17 mouse cellular contexts compared by ENCODE assay signal in genomic region chr16:95600572-95601218, GRCm38 (mm10). TPM values are rescaled to one million over a fixed set of nuclear protein-coding genes. Genes with fewer than 3 reads are reported as not detected.
DNase-seq lines count a peak whose midpoint lies in the region; ATAC-seq and TF ChIP-seq lines count a peak whose summit lies in the region.
"Had no signal": no experiment of that assay in that cellular context is flagged by ENCODE, and none has a peak within 500 bp of the region (broad histone marks: within the 10 kb centered on the region; RNA-seq: fewer than 3 reads in every experiment).

No protein-coding gene starts in this region.

- H3K4me1 ChIP-seq in testis, adult 2 months (ENCODE audit: control insufficient read depth, insufficient read depth, low read length): peaks cover 10% of the 10 kb centered on the region
- peaks cover 25% of the 10 kb centered on the region for H3K4me1 ChIP-seq in forebrain, embryonic 16.5 days (replicated peaks; ENCODE audit: control insufficient read depth, insufficient read depth, low read length)
- H3K4me1 ChIP-seq: heart, embryonic 15.5 days had no signal

- H3K27ac ChIP-seq in testis, adult 2 months (ENCODE audit: control insufficient read depth, insufficient read depth, low read depth, low read length): no peak overlapping the region
- H3K27ac ChIP-seq in forebrain, embryonic 16.5 days (ENCODE audit: low read length): no peak overlapping the region
- H3K27ac ChIP-seq: heart, embryonic 15.5 days; stomach, embryonic 15.5 days had no signal

- no peaks in the 10 kb centered on the region for H3K36me3 ChIP-seq in testis, adult 2 months (ENCODE audit: control insufficient read depth, insufficient read depth, low read length)
- H3K36me3 ChIP-seq in forebrain, embryonic 16.5 days (ENCODE audit: control insufficient read depth, insufficient read depth): no peaks in the 10 kb centered on the region
- H3K36me3 ChIP-seq: heart, embryonic 15.5 days; stomach, embryonic 15.5 days had no signal

- WGBS in forebrain, embryonic 16.5 days: 57% methylated on average over 19 of the region's 19 CpGs

- ATAC-seq in forebrain, embryonic 16.5 days: 0 out of 2 replicates have a peak, but pooled peaks have one; percentile 13
- ATAC-seq in megakaryocyte, adult 5-6 weeks (ENCODE audit: poor library complexity, severe bottlenecking): peak; percentile 83
- ATAC-seq: intestine, embryonic 16.5 days had no signal

- no peaks in the 10 kb centered on the region for H3K27me3 ChIP-seq in testis, adult 2 months (ENCODE audit: control insufficient read depth, insufficient read depth, low read length)
- H3K27me3 ChIP-seq in forebrain, embryonic 16.5 days (replicated peaks; ENCODE audit: control insufficient read depth, insufficient read depth, low read length): no peaks in the 10 kb centered on the region
- H3K27me3 ChIP-seq: heart, embryonic 15.5 days; stomach, embryonic 15.5 days had no signal

- TF ChIP-seq POLR2A in testis, adult 2 months (IDR thresholded peaks at IDR 0.05; ENCODE audit: control insufficient read depth, low read depth, low read length): no peak

- H3K4me3 ChIP-seq in testis, adult 2 months (ENCODE audit: control insufficient read depth, low read depth, low read length): peak overlapping the region; percentile 47
- no peak overlapping the region for H3K4me3 ChIP-seq in forebrain, embryonic 16.5 days (replicated peaks; ENCODE audit: low read length)
- H3K4me3 ChIP-seq: erythroblast, embryonic 14.5 days; heart, embryonic 15.5 days; stomach, embryonic 15.5 days had no signal

- H3K9ac ChIP-seq in forebrain, embryonic 16.5 days (replicated peaks; ENCODE audit: low read depth, low read length): no peak overlapping the region
- H3K9ac ChIP-seq: heart, embryonic 15.5 days; lung, embryonic 14.5 days; stomach, embryonic 15.5 days had no signal

- H3K9me3 ChIP-seq in forebrain, embryonic 16.5 days (ENCODE audit: control insufficient read depth, low read length): no peaks in the 10 kb centered on the region
- H3K9me3 ChIP-seq: heart, embryonic 15.5 days; stomach, embryonic 15.5 days had no signal

- intact Hi-C loops in left cerebral cortex, postnatal 4 days (cut with DNase I): no loop called here

- no peak overlapping the region for H3K4me2 ChIP-seq in forebrain, embryonic 16.5 days (ENCODE audit: low read length)
- H3K4me2 ChIP-seq: heart, embryonic 15.5 days; lung, embryonic 14.5 days; stomach, embryonic 15.5 days had no signal

- no peak for DNase-seq in testis, postnatal 14 days (ENCODE audit: low spot score)
- DNase-seq in retina, postnatal 1 day: peak; percentile 82
- DNase-seq in left cerebral cortex, postnatal 4 days: no peak
- DNase-seq in urinary bladder, postnatal 10 days (ENCODE audit: low spot score): no peak
- no peak for DNase-seq in spleen, postnatal 14 days (ENCODE audit: low spot score in 2 of 2)
- DNase-seq: adrenal gland, postnatal 10 days; cerebellum, adult 11-12 months; gastrocnemius, postnatal 36 days; liver; lung, embryonic 14.5 days had no signal

- no peak for TF ChIP-seq CTCF in testis, adult 2 months (IDR thresholded peaks at IDR 0.05; ENCODE audit: control insufficient read depth, insufficient read depth, insufficient replicate concordance, low read depth, low read length)

RNA-seq across cellular contexts. Expression of gene Erg, which starts 14.3 kb away (rescaled TPM):
- 1.5 and 2.0 TPM in 2 replicates for polyA plus RNA-seq in testis, adult 2 months (2012; rRNA removed)
- 1.5 and 1.9 TPM in 2 replicates for polyA plus RNA-seq in forebrain, embryonic 16.5 days (2015; fragmentation: Nextera tagmentation; extraction: Ambion mirVana)
- 3.5 and 3.7 TPM in 2 replicates for total RNA-seq in megakaryocyte, adult 5-6 weeks (2015)
- total RNA-seq in megakaryocyte, adult 5-6 weeks (2017): 6.2 and 8.9 TPM in 2 replicates
- 10 to 100 TPM in 1 of 2 experiments, 1 to 10 TPM in 1; 8.9 to 10.2 TPM for total RNA-seq in left cerebral cortex, postnatal 4 days (2021)
- polyA plus RNA-seq: erythroblast, embryonic 14.5 days had no signal
